Mouse (Mus musculus) cerebellum, adult 18-20 months (tissue): ENCODE data around the gene Dhrs7.
A peak's percentile ranks its signal among the peaks of the same experiment; 100 is the strongest.
"Not testable (repeated sequence)": the region's sequence is repeated elsewhere in the genome, so short reads cannot be mapped to it uniquely, and the experiment has no call there.

Experiments used
- DNase-seq, 2 experiments: peaks; one replicate each; pipeline ENCODE4 v3.0.0; 2021

Gene Dhrs7

GRCm38 (mm10) chr12:72664735-72665337, at the start of gene Dhrs7:
TSS of gene Dhrs7 (minus strand) at chr12:72664909.
- peak; percentile 87 to 88 for DNase-seq

- DNase-seq = no peak
Measured at GRCm38 (mm10) chr12:72709981-72710380, 45.3 kb upstream of the Dhrs7 start.

GRCm38 (mm10) chr12:72704068-72704467, 39.4 kb upstream of the Dhrs7 start:
- no peak for DNase-seq

GRCm38 (mm10) chr12:72700013-72700412, 35.3 kb upstream of the Dhrs7 start:
- DNase-seq = no peak

- DNase-seq = peak; percentile 2 to 8
Measured at GRCm38 (mm10) chr12:72694901-72695463, 30.3 kb upstream of the Dhrs7 start.

GRCm38 (mm10) chr12:72694438-72694837, 29.7 kb upstream of the Dhrs7 start:
- no peak for DNase-seq

GRCm38 (mm10) chr12:72693895-72694294, 29.2 kb upstream of the Dhrs7 start:
- DNase-seq = peak; percentile 28 to 32

GRCm38 (mm10) chr12:72688281-72688680, 23.6 kb upstream of the Dhrs7 start:
- DNase-seq = not testable (repeated sequence)

- DNase-seq = not testable (repeated sequence)
Measured at GRCm38 (mm10) chr12:72687741-72688140, 23.0 kb upstream of the Dhrs7 start.

GRCm38 (mm10) chr12:72686566-72686965, 21.9 kb upstream of the Dhrs7 start:
- DNase-seq = not testable (repeated sequence)

GRCm38 (mm10) chr12:72683612-72684011, 18.9 kb upstream of the Dhrs7 start:
- DNase-seq = no peak

- DNase-seq = no peak
Measured at GRCm38 (mm10) chr12:72682511-72683282, 18.0 kb upstream of the Dhrs7 start.

- DNase-seq = no peak
Measured at GRCm38 (mm10) chr12:72681919-72682318, 17.2 kb upstream of the Dhrs7 start.

- no peak for DNase-seq
Measured at GRCm38 (mm10) chr12:72679635-72680034, 14.9 kb upstream of the Dhrs7 start.

GRCm38 (mm10) chr12:72674820-72675219, 10.1 kb upstream of the Dhrs7 start:
- DNase-seq = no peak

- no peak for DNase-seq
Measured at GRCm38 (mm10) chr12:72674079-72674797, 9.5 kb upstream of the Dhrs7 start.

GRCm38 (mm10) chr12:72671516-72672135, 6.9 kb upstream of the Dhrs7 start:
- DNase-seq = no peak

- no peak for DNase-seq
Measured at GRCm38 (mm10) chr12:72670921-72671320, 6.2 kb upstream of the Dhrs7 start.

GRCm38 (mm10) chr12:72667868-72668469, 3.3 kb upstream of the Dhrs7 start:
- no peak for DNase-seq

GRCm38 (mm10) chr12:72666015-72666414, 1.3 kb upstream of the Dhrs7 start:
- no peak for DNase-seq

- peak; percentile 31 to 57 for DNase-seq
Measured at GRCm38 (mm10) chr12:72664020-72664734, 532 bp downstream of the Dhrs7 start.

GRCm38 (mm10) chr12:72655775-72656174, 8.9 kb downstream of the Dhrs7 start:
- DNase-seq = no peak
